Mouse (Mus musculus) megakaryocyte, embryonic 14.5 days (primary cell): Measurements from ENCODE around the gene Slc17a6.

ENCODE experiments used
- FLI1 ChIP-seq: IDR thresholded peaks from 2 replicates; pipeline ENCODE4 v1.6.1; 2012; ENCODE audit warnings: low read length, inconsistent platforms, mixed read lengths
- GATA1 ChIP-seq: IDR thresholded peaks from 3 replicates; pipeline ENCODE4 v1.6.1; 2012; ENCODE audit warnings: mixed read lengths, low read length, inconsistent platforms, borderline replicate concordance

GRCm38 (mm10) chr7:51631171-51631570 is 9.4 kb downstream of the Slc17a6 start:
- no peak for TF ChIP-seq GATA1
- TF ChIP-seq FLI1, result no peak
